Mouse (Mus musculus): ENCODE results near the gene Hcrt.

DNA sequence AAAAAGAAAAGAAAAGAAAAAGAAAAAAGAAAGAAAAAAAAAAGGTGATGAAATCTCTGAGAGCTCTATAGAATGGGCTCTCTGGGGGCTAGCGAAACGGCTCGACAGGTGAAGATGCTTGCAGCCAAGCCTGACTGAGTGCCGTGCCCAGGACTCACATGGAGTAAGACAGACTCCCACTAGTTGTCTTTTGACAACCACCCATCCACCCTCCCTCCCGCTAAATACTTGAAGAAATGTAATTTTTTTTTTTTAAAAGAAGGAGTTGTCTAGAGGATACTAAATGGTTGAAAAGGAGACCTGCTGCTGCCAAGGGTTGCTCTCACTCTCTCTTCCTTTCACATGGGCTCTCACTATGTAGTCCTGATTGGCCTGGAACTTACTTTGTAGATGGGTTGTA is 24.0 kb downstream of the Hcrt start:
- TF ChIP-seq EP300 (IDR thresholded peaks at IDR 0.05; ENCODE audit: low read depth) (no peak), CTCF (IDR thresholded peaks at IDR 0.05; ENCODE audit: low read depth) (no peak)
